Mouse (Mus musculus) midbrain, embryonic 15.5 days (tissue): ENCODE results near the gene Ctdnep1. TPM values are rescaled to one million over a fixed set of nuclear protein-coding genes. Genes with fewer than 3 reads are reported as not detected.

Experiments
- ATAC-seq: fragments of 200-750 bp; cut with Nextera tagmentation; replicated peaks from 2 replicates; pipeline ENCODE4 v1.8.0; 2017; ENCODE audit warnings: moderate TSS enrichment
- H3K27ac ChIP-seq: fragments of 300-500 bp; sonication (generic); 2 replicates; pipeline ENCODE4 v1.5.1; 2015; ENCODE audit warnings: mild to moderate bottlenecking, inconsistent platforms
- H3K27me3 ChIP-seq: fragments of 300-500 bp; sonication (generic); replicated peaks from 2 replicates; pipeline ENCODE4 v1.6.1; 2015; ENCODE audit warnings: inconsistent platforms
- H3K36me3 ChIP-seq: fragments of 300-500 bp; sonication (generic); replicated peaks from 2 replicates; pipeline ENCODE4 v1.6.1; 2015; ENCODE audit warnings: inconsistent platforms
- H3K4me1 ChIP-seq: fragments of 300-500 bp; sonication (generic); 2 replicates; pipeline ENCODE4 v1.6.1; 2015; ENCODE audit warnings: inconsistent platforms
- H3K4me2 ChIP-seq: fragments of 300-500 bp; sonication (generic); 2 replicates; pipeline ENCODE4 v1.6.1; 2015; ENCODE audit warnings: inconsistent platforms, mild to moderate bottlenecking, moderate library complexity
- H3K4me3 ChIP-seq: fragments of 300-500 bp; sonication (generic); 2 replicates; pipeline ENCODE4 v1.5.1; 2015; ENCODE audit warnings: mild to moderate bottlenecking, inconsistent platforms
- H3K9ac ChIP-seq: fragments of 300-500 bp; sonication (generic); 2 replicates; pipeline ENCODE4 v1.6.1; 2015; ENCODE audit warnings: mild to moderate bottlenecking, inconsistent platforms
- H3K9me3 ChIP-seq: fragments of 300-500 bp; sonication (generic); 2 replicates; pipeline ENCODE4 v1.6.1; 2016; ENCODE audit warnings: inconsistent platforms
- WGBS: fragments of 180-500 bp; shearing (Covaris S2); methylation state at CpG from one replicate; pipeline ENCODE4 v1.1.7; 2015; ENCODE audit warnings: mixed read lengths; 5-methylcytosine and 5-hydroxymethylcytosine counted together
- polyA plus RNA-seq: library from polyadenylated mRNA; unstranded; fragments of >200 nt; fragmentation: Nextera tagmentation; extraction: Ambion mirVana; gene quantifications from 2 replicates; pipeline ENCODE4 v1.2.1, GENCODE M21; 2015

Gene Ctdnep1
- polyA plus RNA-seq, 1 experiment from 2014 or later: 22.5 TPM

GRCm38 (mm10) chr11:70017199-70017767, 36.3 kb downstream of the Ctdnep1 start:
- Histone ChIP-seq H3K27me3 (no peaks in the 10 kb centered on the region), H3K9ac (peak overlapping the region; percentile 81), H3K4me3 (peak overlapping the region; percentile 74), H3K36me3 (peaks cover 9% of the 10 kb centered on the region; the same call in 1 of the 2 replicates), H3K4me2 (peak overlapping the region; percentile 73), H3K4me1 (peaks cover 56% of the 10 kb centered on the region), H3K9me3 (no peaks in the 10 kb centered on the region), H3K27ac (peak overlapping the region; percentile 97)
- 23% methylated on average over 7 of the region's 7 CpGs for WGBS
- no peak for ATAC-seq

- Histone ChIP-seq H3K27ac (peak overlapping the region; percentile 97), H3K4me3 (peak overlapping the region; percentile 74), H3K4me1 (peaks cover 66% of the 10 kb centered on the region), H3K9me3 (no peaks in the 10 kb centered on the region), H3K27me3 (no peaks in the 10 kb centered on the region), H3K36me3 (no peaks in the 10 kb centered on the region), H3K9ac (peak overlapping the region; percentile 81), H3K4me2 (peak overlapping the region; percentile 73)
- ATAC-seq: no peak
- WGBS: under 1% methylated on average over 23 of the region's 25 CpGs
Measured at GRCm38 (mm10) chr11:70018131-70018990, 37.4 kb downstream of the Ctdnep1 start.

- no peaks in the 10 kb centered on the region for H3K9me3 ChIP-seq
- H3K4me2 ChIP-seq: peak overlapping the region; percentile 73
- H3K4me1 ChIP-seq: peaks cover 72% of the 10 kb centered on the region
- no peaks in the 10 kb centered on the region for H3K36me3 ChIP-seq
- peak overlapping the region; percentile 74 for H3K4me3 ChIP-seq
- H3K27ac ChIP-seq: peak overlapping the region; percentile 97
- no peaks in the 10 kb centered on the region for H3K27me3 ChIP-seq
- no peak for ATAC-seq
- peak overlapping the region; percentile 81 for H3K9ac ChIP-seq
- WGBS: 33% methylated on average over 2 of the region's 2 CpGs
Measured at GRCm38 (mm10) chr11:70019495-70020021, 38.6 kb downstream of the Ctdnep1 start.

- peak overlapping the region; percentile 73 for H3K4me2 ChIP-seq
- no peaks in the 10 kb centered on the region for H3K27me3 ChIP-seq
- peak overlapping the region; percentile 97 for H3K27ac ChIP-seq
- 6% methylated on average over 8 of the region's 8 CpGs for WGBS
- peak overlapping the region; percentile 74 for H3K4me3 ChIP-seq
- peak overlapping the region; percentile 81 for H3K9ac ChIP-seq
- no peaks in the 10 kb centered on the region for H3K36me3 ChIP-seq
- no peaks in the 10 kb centered on the region for H3K9me3 ChIP-seq
- H3K4me1 ChIP-seq: peaks cover 72% of the 10 kb centered on the region
- ATAC-seq: no peak
Measured at GRCm38 (mm10) chr11:70020022-70020631, 39.2 kb downstream of the Ctdnep1 start.

- H3K4me1 ChIP-seq: peaks cover 74% of the 10 kb centered on the region
- peak overlapping the region; percentile 74 for H3K4me3 ChIP-seq
- no peaks in the 10 kb centered on the region for H3K9me3 ChIP-seq
- peak overlapping the region; percentile 38 for H3K9ac ChIP-seq
- peak overlapping the region; percentile 73 for H3K4me2 ChIP-seq
- H3K27me3 ChIP-seq: no peaks in the 10 kb centered on the region
- no peaks in the 10 kb centered on the region for H3K36me3 ChIP-seq
- 0% methylated on average over 8 of the region's 8 CpGs for WGBS
- H3K27ac ChIP-seq: peak overlapping the region; percentile 97
- ATAC-seq: peak; percentile 81
Measured at GRCm38 (mm10) chr11:70020731-70021263, 39.8 kb downstream of the Ctdnep1 start.

- ATAC-seq: peak; percentile 77
- WGBS: under 1% methylated on average over 40 of the region's 40 CpGs
- no peaks in the 10 kb centered on the region for H3K9me3 ChIP-seq
- H3K4me1 ChIP-seq: peaks cover 81% of the 10 kb centered on the region
- H3K4me3 ChIP-seq: peak overlapping the region; percentile 74
- no peaks in the 10 kb centered on the region for H3K27me3 ChIP-seq
- H3K27ac ChIP-seq: peak overlapping the region; percentile 97
- H3K36me3 ChIP-seq: no peaks in the 10 kb centered on the region
- H3K9ac ChIP-seq: peak overlapping the region; percentile 38
- H3K4me2 ChIP-seq: peak overlapping the region; percentile 73
Measured at GRCm38 (mm10) chr11:70021264-70022132, 40.5 kb downstream of the Ctdnep1 start.

- H3K4me1 ChIP-seq: peaks cover 88% of the 10 kb centered on the region
- no peaks in the 10 kb centered on the region for H3K36me3 ChIP-seq
- H3K9ac ChIP-seq: peak overlapping the region; percentile 28
- H3K4me3 ChIP-seq: peak overlapping the region; percentile 35
- H3K27me3 ChIP-seq: no peaks in the 10 kb centered on the region
- WGBS: 5% methylated on average over 22 of the region's 29 CpGs
- ATAC-seq: no peak
- H3K9me3 ChIP-seq: no peaks in the 10 kb centered on the region
- peak overlapping the region; percentile 59 for H3K4me2 ChIP-seq
- peak overlapping the region; percentile 67 for H3K27ac ChIP-seq
Measured at GRCm38 (mm10) chr11:70023481-70024150, 42.7 kb downstream of the Ctdnep1 start.

GRCm38 (mm10) chr11:70024151-70024514, 43.2 kb downstream of the Ctdnep1 start:
- H3K36me3 ChIP-seq: no peaks in the 10 kb centered on the region
- H3K4me1 ChIP-seq: peaks cover 88% of the 10 kb centered on the region
- peak overlapping the region; percentile 28 for H3K9ac ChIP-seq
- no peaks in the 10 kb centered on the region for H3K27me3 ChIP-seq
- WGBS: 5% methylated on average over 6 of the region's 6 CpGs
- peak overlapping the region; percentile 35 for H3K4me3 ChIP-seq
- peak overlapping the region; percentile 59 for H3K4me2 ChIP-seq
- H3K9me3 ChIP-seq: no peaks in the 10 kb centered on the region
- peak overlapping the region; percentile 67; the same call in 1 of the 2 replicates for H3K27ac ChIP-seq
- no peak for ATAC-seq

- Histone ChIP-seq H3K9me3 (no peaks in the 10 kb centered on the region), H3K4me2 (peak overlapping the region; percentile 66), H3K36me3 (peaks cover 7% of the 10 kb centered on the region), H3K4me3 (peak overlapping the region; percentile 19), H3K27me3 (no peaks in the 10 kb centered on the region), H3K27ac (peak overlapping the region; percentile 98), H3K4me1 (peaks cover 92% of the 10 kb centered on the region), H3K9ac (peak overlapping the region; percentile 26)
- 3% methylated on average over 19 of the region's 19 CpGs for WGBS
- ATAC-seq: no peak
Measured at GRCm38 (mm10) chr11:70026689-70027088, 45.7 kb downstream of the Ctdnep1 start.

GRCm38 (mm10) chr11:70027397-70027796, 46.4 kb downstream of the Ctdnep1 start:
- H3K27ac ChIP-seq: peak overlapping the region; percentile 98
- WGBS: 25% methylated on average over 9 of the region's 9 CpGs
- no peak for ATAC-seq
- H3K27me3 ChIP-seq: no peaks in the 10 kb centered on the region
- peak overlapping the region; percentile 19 for H3K4me3 ChIP-seq
- peak overlapping the region; percentile 26 for H3K9ac ChIP-seq
- H3K9me3 ChIP-seq: no peaks in the 10 kb centered on the region
- H3K4me1 ChIP-seq: peaks cover 87% of the 10 kb centered on the region
- peak overlapping the region; percentile 66 for H3K4me2 ChIP-seq
- H3K36me3 ChIP-seq: peaks cover 14% of the 10 kb centered on the region
